Mouse (Mus musculus): ENCODE results near the gene Kcna5.

GRCm38 (mm10) chr6:126497173-126497839, 37.9 kb downstream of the Kcna5 start:
- TF ChIP-seq POLR2A (IDR thresholded peaks at IDR 0.05; ENCODE audit: borderline replicate concordance, extremely low read depth, low read depth, low read length) (no peak), CTCF (IDR thresholded peaks at IDR 0.05; ENCODE audit: insufficient read depth, low read length) (no peak)

Data from lung, adult 2 months (tissue).